Mouse (Mus musculus): Measurements from ENCODE around the gene Nthl1. TPM values are rescaled to one million over a fixed set of nuclear protein-coding genes. Genes with fewer than 3 reads are reported as not detected.
"Not testable (repeated sequence)": the region's sequence is repeated elsewhere in the genome, so short reads cannot be mapped to it uniquely, and the experiment has no call there.

The Nthl1 gene
- polyA plus RNA-seq, 1 experiment, result 3.7 TPM

- no peak overlapping the region for H3K4me3 ChIP-seq (ENCODE audit: control insufficient read depth, low read depth, low read length)
- TF ChIP-seq POLR2A (IDR thresholded peaks at IDR 0.05; ENCODE audit: control insufficient read depth, low read depth, low read length), result no peak
- no peak for TF ChIP-seq CTCF (IDR thresholded peaks at IDR 0.05; ENCODE audit: control insufficient read depth, insufficient read depth, insufficient replicate concordance, low read depth, low read length)
- no peaks in the 10 kb centered on the region for H3K36me3 ChIP-seq (ENCODE audit: control insufficient read depth, insufficient read depth, low read length)
- no peak overlapping the region for H3K27ac ChIP-seq (ENCODE audit: control insufficient read depth, insufficient read depth, low read depth, low read length)
- peaks cover 11% of the 10 kb centered on the region for H3K4me1 ChIP-seq (ENCODE audit: control insufficient read depth, insufficient read depth, low read length)
- no peaks in the 10 kb centered on the region for H3K27me3 ChIP-seq (ENCODE audit: control insufficient read depth, insufficient read depth, low read length)
Observed at GRCm38 (mm10) chr17:24650766-24651165, 18.3 kb downstream of the Nthl1 start.

- Histone ChIP-seq H3K4me1 (ENCODE audit: control insufficient read depth, insufficient read depth, low read length) (peaks cover 12% of the 10 kb centered on the region), H3K27me3 (ENCODE audit: control insufficient read depth, insufficient read depth, low read length) (no peaks in the 10 kb centered on the region), H3K36me3 (ENCODE audit: control insufficient read depth, insufficient read depth, low read length) (no peaks in the 10 kb centered on the region), H3K4me3 (ENCODE audit: control insufficient read depth, low read depth, low read length) (no peak overlapping the region), H3K27ac (ENCODE audit: control insufficient read depth, insufficient read depth, low read depth, low read length) (no peak overlapping the region)
- TF ChIP-seq CTCF (IDR thresholded peaks at IDR 0.05; ENCODE audit: control insufficient read depth, insufficient read depth, insufficient replicate concordance, low read depth, low read length), result no peak
- no peak for TF ChIP-seq POLR2A (IDR thresholded peaks at IDR 0.05; ENCODE audit: control insufficient read depth, low read depth, low read length)
Observed at GRCm38 (mm10) chr17:24651835-24652234, 19.4 kb downstream of the Nthl1 start.

- Histone ChIP-seq H3K36me3 (ENCODE audit: control insufficient read depth, insufficient read depth, low read length) (no peaks in the 10 kb centered on the region), H3K4me3 (ENCODE audit: control insufficient read depth, low read depth, low read length) (peak overlapping the region; percentile 55), H3K4me1 (ENCODE audit: control insufficient read depth, insufficient read depth, low read length) (peaks cover 25% of the 10 kb centered on the region), H3K27me3 (ENCODE audit: control insufficient read depth, insufficient read depth, low read length) (no peaks in the 10 kb centered on the region), H3K27ac (ENCODE audit: control insufficient read depth, insufficient read depth, low read depth, low read length) (no peak overlapping the region)
- TF ChIP-seq POLR2A (IDR thresholded peaks at IDR 0.05; ENCODE audit: control insufficient read depth, low read depth, low read length), result no peak
- TF ChIP-seq CTCF (IDR thresholded peaks at IDR 0.05; ENCODE audit: control insufficient read depth, insufficient read depth, insufficient replicate concordance, low read depth, low read length), result peak; percentile 99
Observed at GRCm38 (mm10) chr17:24653967-24654710, 21.7 kb downstream of the Nthl1 start.

GRCm38 (mm10) chr17:24654969-24655368 is 22.5 kb downstream of the Nthl1 start:
- no peaks in the 10 kb centered on the region for H3K27me3 ChIP-seq (ENCODE audit: control insufficient read depth, insufficient read depth, low read length)
- H3K4me3 ChIP-seq (ENCODE audit: control insufficient read depth, low read depth, low read length), result no peak overlapping the region
- H3K27ac ChIP-seq (ENCODE audit: control insufficient read depth, insufficient read depth, low read depth, low read length), result no peak overlapping the region
- peaks cover 20% of the 10 kb centered on the region for H3K4me1 ChIP-seq (ENCODE audit: control insufficient read depth, insufficient read depth, low read length)
- TF ChIP-seq POLR2A (IDR thresholded peaks at IDR 0.05; ENCODE audit: control insufficient read depth, low read depth, low read length), result no peak
- TF ChIP-seq CTCF (IDR thresholded peaks at IDR 0.05; ENCODE audit: control insufficient read depth, insufficient read depth, insufficient replicate concordance, low read depth, low read length), result no peak
- H3K36me3 ChIP-seq (ENCODE audit: control insufficient read depth, insufficient read depth, low read length), result no peaks in the 10 kb centered on the region

GRCm38 (mm10) chr17:24658017-24658758 is 25.7 kb downstream of the Nthl1 start, which contains the start of gene Npw:
Npw (minus strand) TSS chr17:24658457.
- H3K36me3 ChIP-seq (ENCODE audit: control insufficient read depth, insufficient read depth, low read length), result no peaks in the 10 kb centered on the region
- H3K27me3 ChIP-seq (ENCODE audit: control insufficient read depth, insufficient read depth, low read length), result no peaks in the 10 kb centered on the region

GRCm38 (mm10) chr17:24667011-24667410 is 34.5 kb downstream of the Nthl1 start:
- H3K4me1 ChIP-seq (ENCODE audit: control insufficient read depth, insufficient read depth, low read length); H3K27me3 ChIP-seq (ENCODE audit: control insufficient read depth, insufficient read depth, low read length); H3K4me3 ChIP-seq (ENCODE audit: control insufficient read depth, low read depth, low read length): not testable (repeated sequence)

More at GRCm38 (mm10) chr17:24658017-24658758, 25.7 kb downstream of the Nthl1 start, which contains the start of gene Npw:
- TF ChIP-seq CTCF (IDR thresholded peaks at IDR 0.05; ENCODE audit: control insufficient read depth, insufficient read depth, insufficient replicate concordance, low read depth, low read length) (no peak), POLR2A (IDR thresholded peaks at IDR 0.05; ENCODE audit: control insufficient read depth, low read depth, low read length) (no peak)
- Histone ChIP-seq H3K4me1 (ENCODE audit: control insufficient read depth, insufficient read depth, low read length) (peaks cover 17% of the 10 kb centered on the region), H3K4me3 (ENCODE audit: control insufficient read depth, low read depth, low read length) (peak within 1 kb of the TSS; percentile 36), H3K27ac (ENCODE audit: control insufficient read depth, insufficient read depth, low read depth, low read length) (no peak within 1 kb of the TSS)

GRCm38 (mm10) chr17:24667416-24667815 is 34.9 kb downstream of the Nthl1 start:
- Histone ChIP-seq H3K27ac (ENCODE audit: control insufficient read depth, insufficient read depth, low read depth, low read length) (no peak overlapping the region), H3K4me3 (ENCODE audit: control insufficient read depth, low read depth, low read length) (no peak overlapping the region), H3K4me1 (ENCODE audit: control insufficient read depth, insufficient read depth, low read length) (peaks cover 7% of the 10 kb centered on the region), H3K27me3 (ENCODE audit: control insufficient read depth, insufficient read depth, low read length) (no peaks in the 10 kb centered on the region), H3K36me3 (ENCODE audit: control insufficient read depth, insufficient read depth, low read length) (no peaks in the 10 kb centered on the region)
- no peak for TF ChIP-seq POLR2A (IDR thresholded peaks at IDR 0.05; ENCODE audit: control insufficient read depth, low read depth, low read length)
- peak; percentile 22; the same call in 1 of the 2 replicates for TF ChIP-seq CTCF (IDR thresholded peaks at IDR 0.05; ENCODE audit: control insufficient read depth, insufficient read depth, insufficient replicate concordance, low read depth, low read length)

More at GRCm38 (mm10) chr17:24667011-24667410, 34.5 kb downstream of the Nthl1 start:
- H3K27ac ChIP-seq (ENCODE audit: control insufficient read depth, insufficient read depth, low read depth, low read length); H3K36me3 ChIP-seq (ENCODE audit: control insufficient read depth, insufficient read depth, low read length): not testable (repeated sequence)

- Histone ChIP-seq H3K27ac (ENCODE audit: control insufficient read depth, insufficient read depth, low read depth, low read length) (peak overlapping the region; percentile 65), H3K4me3 (ENCODE audit: control insufficient read depth, low read depth, low read length) (peak overlapping the region; percentile 90)
- not testable (repeated sequence) for H3K4me1 ChIP-seq (ENCODE audit: control insufficient read depth, insufficient read depth, low read length); H3K36me3 ChIP-seq (ENCODE audit: control insufficient read depth, insufficient read depth, low read length); H3K27me3 ChIP-seq (ENCODE audit: control insufficient read depth, insufficient read depth, low read length)
Observed at GRCm38 (mm10) chr17:24669214-24669544, 36.7 kb downstream of the Nthl1 start.
